Mouse (Mus musculus): ENCODE results near the gene Med24.
A peak's percentile ranks its signal among the peaks of the same experiment; 100 is the strongest.
"Not testable (repeated sequence)": the region's sequence is repeated elsewhere in the genome, so short reads cannot be mapped to it uniquely, and the experiment has no call there.

Med24 gene

DNA sequence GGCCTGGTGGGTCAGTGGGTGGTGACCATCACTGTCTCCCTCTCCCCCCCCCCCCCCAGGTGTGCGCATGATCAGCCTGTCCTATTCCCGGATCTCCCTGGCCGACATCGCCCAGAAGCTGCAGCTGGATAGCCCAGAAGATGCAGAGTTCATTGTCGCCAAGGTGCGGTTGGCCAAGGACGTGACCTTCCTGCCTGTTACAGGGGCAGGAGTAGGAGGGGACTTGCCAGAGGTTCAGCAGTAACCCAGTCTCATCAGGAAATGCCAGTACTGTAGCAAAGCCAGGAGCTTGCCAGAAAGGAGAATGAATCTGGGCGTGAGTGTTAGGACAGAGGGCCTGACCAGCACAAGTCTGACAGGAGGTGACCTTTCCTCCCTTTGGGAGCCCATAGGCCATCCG lies 35.5 kb downstream of the Med24 start:
- DNase-seq (ENCODE audit: low spot score in 2 of 2), result no peak

DNA sequence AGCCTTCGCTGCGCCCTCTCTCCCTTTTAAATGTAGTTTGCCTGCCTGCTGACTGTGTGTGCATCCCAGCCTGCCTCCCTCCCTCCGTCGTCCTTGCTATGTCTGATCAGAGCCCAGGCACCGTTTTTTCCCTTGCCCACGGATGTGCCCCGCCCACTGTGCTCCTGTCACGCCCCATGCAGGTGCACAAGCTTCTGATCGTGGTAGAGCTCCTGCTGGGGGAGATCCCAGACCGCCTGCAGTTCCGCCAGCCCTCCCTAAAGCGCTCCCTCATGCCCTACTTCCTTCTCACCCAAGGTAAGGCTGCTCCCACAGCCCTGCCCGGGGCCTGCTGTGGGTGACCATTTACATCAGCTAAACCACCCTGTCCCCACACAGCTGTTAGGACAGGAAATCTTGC lies 36.0 kb downstream of the Med24 start:
- DNase-seq (ENCODE audit: low spot score in 2 of 2), result no peak

DNA sequence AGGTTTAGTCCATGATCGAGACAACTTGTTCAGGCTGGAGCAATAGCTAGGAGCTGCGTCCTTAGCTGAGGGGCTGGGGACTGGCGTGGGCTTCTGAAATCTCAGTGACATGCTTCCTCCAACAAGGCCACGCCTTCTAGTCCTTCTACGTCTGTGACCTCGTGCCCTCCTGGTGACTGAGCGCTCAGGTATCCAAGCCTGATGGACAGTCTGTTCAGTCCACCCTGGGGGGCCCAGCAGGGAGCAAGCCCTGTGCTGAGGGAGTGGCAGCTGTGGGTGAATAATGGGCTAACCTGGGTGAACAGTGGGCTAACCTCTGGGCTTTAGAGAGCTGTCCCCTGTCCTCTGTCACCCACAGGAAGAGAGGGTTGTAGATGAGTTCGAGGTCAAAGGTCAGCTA lies 41.2 kb downstream of the Med24 start:
- no peak for DNase-seq (ENCODE audit: low spot score in 2 of 2)

DNA sequence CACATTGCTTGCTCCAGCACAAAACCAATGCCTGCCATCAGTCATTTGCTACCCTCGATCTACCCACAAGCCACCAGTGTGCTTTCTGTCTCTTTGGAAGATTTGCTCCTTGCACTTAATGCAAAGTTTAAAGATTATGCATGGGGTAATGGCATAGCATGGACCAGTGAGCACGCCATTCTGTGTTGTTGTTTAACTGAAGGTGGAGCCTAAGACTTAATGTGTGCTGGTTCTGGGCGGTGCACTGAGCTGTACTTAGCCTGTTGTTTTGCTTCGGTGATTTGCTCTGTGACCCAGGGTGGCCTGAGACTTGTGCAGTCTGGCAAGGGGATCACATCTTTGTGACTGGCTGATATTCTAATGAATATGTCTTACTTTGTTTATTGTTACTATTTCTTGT lies 42.3 kb downstream of the Med24 start:
- DNase-seq (ENCODE audit: low spot score in 2 of 2), result no peak

DNA sequence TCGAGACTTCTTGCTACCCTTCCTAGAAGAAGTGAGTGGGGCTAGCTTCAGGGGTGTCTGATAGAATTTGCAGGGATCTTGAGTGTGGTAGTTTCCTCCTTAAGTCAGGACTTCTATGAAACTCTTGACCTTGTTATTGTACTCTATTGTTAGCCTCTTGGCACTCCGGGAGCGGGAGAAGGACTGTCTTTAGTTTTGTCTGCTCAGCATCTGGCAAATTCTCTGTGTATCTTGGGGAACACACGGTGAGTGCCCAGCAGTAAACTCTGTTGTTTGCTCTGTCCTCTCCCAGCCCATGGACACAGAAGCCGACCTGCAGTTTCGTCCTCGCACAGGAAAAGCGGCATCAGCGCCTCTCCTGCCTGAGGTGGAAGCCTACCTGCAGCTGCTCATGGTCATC lies 43.6 kb downstream of the Med24 start:
- DNase-seq (ENCODE audit: low spot score in 2 of 2), result no peak

DNA sequence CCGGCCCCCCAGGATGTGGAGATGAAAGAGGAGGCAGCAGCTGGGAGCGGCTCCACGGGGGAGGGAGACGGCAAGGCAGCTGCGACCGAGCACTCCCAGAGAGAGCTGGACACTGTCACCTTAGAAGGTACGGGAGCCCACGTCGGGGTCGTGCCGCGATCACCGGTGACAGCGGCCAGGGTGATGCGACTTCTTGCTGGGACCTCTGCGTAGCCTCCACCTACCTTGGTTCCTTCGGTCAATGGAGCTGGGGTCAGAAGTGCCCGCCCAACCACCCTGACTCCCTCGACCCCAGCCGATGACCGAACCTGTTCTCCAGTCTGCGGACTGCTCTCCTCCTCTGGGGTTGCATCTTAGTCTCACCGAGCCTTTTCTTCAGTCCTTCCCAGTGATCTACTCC lies 46.4 kb downstream of the Med24 start:
- no peak for DNase-seq (ENCODE audit: low spot score in 2 of 2)

DNA sequence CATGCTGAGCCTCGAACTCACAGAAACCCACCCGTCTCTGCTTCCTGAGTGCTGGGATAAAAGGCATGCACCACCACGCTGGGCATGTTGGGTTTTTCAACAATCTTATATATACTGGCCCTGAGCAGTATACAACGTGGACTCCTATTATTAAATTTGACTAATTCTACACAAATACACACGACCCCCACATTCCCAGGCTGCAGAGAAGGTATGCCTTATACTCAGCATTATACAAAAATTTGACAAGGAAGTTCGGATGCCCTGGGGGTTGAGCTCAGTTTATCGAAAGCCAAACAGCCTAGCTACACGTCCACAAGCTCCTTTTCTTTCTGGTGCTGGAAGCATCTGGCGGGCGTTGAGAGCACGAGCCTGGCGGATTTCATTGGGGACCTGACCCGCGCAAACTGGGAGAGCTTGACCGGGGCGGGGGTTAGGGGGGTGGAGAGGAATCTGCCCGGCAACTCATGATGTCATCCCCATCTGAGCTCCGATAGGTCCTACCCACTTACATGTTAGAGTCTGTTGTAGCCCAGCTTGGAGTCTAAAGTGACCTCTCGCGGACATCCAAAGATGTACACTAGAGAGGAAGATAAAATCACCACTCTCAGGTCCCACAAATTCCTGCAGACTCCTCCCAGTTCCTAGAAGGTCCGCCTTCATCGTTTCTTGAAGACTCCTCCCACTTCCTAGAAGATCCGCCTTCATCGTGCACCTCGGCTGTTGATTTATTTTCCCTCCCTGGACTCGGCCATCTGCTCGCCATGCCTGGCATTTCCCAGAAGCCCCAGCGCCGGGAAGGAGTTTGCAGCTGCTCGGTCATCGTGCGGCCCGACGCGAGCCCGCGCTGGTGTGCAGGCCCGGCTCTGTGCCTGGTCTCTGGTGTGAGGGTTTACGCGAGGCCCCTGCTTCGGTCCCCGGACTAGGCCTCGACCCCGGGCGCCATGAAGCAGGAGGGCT lies 47.2 kb downstream of the Med24 start, which contains the start of gene Psmd3:
Psmd3 (plus strand) TSS at position 769 of the 960 bp plus-strand sequence.
- peak; percentile 95 to 98 for DNase-seq (ENCODE audit: low spot score in 2 of 2)

DNA sequence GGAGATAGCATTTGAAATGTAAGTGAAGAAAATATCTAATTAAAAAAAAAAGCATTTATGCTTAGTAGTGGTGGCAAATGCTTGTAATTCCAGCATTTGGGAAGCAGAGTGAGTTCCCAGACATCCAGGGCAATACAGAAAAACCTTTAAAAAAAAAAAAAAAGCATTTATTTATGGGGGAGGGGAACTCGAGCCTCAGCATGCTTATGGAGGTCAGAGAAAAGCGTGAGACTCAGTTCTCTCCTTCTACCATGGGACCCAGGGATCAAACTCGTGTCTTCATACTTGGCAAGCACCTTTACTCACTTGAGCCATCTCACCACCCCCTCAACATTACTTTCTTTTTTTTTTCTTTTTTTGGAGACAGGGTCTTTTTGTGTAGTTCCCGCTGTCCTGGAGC lies 48.0 kb downstream of the Med24 start:
- DNase-seq (ENCODE audit: low spot score in 2 of 2), result no peak

DNA sequence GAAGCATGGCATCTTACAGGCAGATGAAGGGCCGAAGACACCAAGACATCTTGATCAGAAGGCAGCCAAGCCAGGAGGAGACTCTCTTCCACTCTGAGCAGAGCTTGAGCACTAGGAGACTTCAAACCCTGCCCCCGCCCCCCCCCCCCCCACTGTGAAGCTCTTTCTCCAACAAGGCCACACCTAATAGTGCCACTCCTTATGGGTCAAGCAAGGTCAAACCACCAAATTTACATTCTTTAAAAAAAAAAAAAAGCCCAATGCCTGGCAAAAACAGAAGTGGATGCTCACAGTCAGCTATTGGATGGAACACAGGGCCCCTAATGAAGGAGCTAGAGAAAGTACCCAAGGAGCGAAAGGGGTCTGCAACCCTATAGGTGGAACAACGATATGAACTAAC lies 48.6 kb downstream of the Med24 start:
- not testable (repeated sequence) for DNase-seq (ENCODE audit: low spot score in 2 of 2)

DNA sequence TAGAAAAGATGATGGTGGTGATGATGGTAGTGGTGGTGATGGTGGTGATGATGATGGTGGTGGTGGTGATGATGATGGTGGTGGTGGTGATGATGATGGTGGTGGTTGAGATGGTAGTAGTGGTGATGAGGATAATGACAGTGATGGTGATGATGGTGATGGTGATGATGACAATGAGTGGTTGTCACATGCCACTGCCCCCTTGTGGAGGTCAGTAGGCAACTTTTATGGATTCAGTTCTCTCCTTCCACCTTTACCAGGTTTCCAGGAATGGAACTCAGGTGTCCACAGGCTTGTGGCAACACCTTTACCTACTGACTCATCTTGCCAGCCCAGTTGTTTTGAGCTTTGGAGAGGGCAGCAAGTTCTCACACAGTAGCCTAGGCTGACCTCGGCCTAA lies 49.2 kb downstream of the Med24 start:
- no peak for DNase-seq (ENCODE audit: low spot score in 2 of 2)

DNA sequence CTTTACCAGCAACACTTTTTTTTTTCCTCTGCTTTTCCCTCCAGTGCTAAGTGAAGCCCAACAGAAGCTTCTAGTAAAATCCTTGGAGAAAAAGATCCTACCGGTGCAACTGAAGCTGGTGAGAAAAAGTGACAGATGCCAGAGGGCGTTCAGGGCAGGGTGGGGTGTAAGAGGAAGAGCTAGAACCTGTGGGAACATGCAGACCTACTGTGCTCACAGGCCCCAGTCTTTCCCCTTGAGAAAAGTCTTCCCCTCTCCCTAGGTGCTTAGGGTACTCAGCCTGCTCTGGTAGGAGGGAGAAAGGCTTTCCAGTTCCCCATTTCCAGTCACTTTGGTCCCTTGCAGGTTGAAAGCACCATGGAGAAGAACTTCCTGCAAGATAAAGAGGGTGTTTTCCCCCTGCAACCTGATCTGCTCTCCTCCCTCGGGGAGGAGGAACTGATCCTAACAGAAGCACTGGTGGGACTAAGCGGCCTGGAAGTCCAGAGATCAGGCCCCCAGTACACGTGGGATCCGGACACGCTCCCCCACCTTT lies 53.3 kb downstream of the Med24 start:
- no peak for DNase-seq (ENCODE audit: low spot score in 2 of 2)

DNA sequence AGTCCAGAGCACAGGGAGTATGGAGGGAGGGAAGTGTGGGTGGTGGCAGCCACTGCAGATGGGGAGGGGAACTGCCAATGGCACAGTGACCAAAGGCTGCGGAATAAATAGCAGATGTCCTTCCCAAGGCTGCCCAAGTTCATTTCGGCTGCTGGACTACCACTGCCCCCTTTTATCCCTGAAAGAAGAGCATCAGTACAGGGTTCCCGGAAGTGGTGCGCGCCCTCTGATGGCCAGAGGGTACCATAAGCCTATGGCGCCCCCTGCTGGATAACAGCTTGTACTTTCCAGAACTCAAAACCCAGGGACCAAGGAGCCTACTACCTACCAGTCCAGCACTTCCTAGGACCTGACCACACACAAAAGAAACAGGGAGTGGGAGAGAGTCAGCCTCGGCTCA lies 56.1 kb downstream of the Med24 start:
- peak; percentile 27 to 43 for DNase-seq (ENCODE audit: low spot score in 2 of 2)

DNA sequence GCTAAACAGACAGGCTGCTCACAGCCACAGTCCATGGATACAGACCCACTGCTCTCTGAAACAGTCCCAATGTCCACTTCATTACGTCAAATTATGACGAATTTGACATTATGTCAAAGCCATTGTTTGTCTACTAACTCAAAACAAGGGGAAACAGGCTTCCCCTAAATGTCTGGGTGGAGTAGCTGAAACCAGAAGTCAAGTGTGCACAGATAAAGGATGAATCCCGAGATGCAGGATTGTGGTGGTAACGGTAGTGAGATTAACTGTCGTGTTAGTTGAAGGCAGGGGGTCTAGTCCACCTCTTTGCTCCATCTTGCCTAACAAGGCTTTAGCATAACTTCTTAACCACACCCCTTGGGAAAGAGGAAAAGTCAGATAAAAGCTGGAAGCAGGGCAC lies 56.8 kb downstream of the Med24 start:
- DNase-seq (ENCODE audit: low spot score in 2 of 2), result no peak

DNA sequence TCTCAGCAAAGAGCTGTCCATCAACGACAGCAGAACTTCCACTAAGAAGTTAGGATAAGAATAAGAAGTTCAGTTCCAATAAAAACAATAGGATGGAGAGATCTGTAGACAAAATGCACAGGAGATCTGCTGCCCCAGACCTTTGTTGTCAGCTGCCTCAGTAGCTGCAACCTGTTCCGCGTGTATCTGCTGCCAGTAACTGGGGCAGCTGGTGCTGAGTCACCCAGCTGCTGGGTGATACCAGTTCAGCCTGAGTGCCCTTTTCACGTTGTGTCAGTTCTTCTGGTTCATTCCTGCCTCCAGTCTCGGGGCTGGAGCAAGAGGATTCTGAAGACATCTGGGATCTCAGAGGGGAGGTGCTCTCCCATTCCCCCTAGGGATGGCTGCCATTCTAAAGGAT lies 57.4 kb downstream of the Med24 start:
- no peak for DNase-seq (ENCODE audit: low spot score in 2 of 2)

DNA sequence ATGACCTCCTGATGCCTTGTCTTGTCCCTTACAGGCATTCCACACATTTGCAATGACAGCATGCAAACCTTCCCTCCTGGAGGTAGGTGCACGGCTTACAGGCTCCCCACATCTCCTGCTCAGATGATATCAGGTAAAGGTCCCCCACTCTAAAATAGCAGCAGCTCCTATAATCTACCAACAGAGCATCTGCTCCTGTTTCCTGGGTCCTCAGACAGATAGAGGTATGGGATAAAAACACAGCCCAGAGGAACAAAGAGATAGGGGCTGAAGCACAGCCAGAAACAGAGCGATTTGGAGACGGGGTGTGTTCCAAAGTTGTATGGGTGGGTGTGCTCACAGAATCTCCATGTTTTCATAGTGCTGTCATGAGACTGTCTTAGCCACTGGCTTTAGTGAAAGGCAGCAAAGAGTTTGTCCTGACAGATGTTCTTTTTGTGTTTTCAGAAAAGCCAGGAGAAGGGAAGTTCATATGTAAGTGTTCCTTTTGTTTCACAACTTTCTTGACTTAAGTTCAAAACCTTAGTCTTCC lies 57.9 kb downstream of the Med24 start:
- no peak for DNase-seq (ENCODE audit: low spot score in 2 of 2)

DNA sequence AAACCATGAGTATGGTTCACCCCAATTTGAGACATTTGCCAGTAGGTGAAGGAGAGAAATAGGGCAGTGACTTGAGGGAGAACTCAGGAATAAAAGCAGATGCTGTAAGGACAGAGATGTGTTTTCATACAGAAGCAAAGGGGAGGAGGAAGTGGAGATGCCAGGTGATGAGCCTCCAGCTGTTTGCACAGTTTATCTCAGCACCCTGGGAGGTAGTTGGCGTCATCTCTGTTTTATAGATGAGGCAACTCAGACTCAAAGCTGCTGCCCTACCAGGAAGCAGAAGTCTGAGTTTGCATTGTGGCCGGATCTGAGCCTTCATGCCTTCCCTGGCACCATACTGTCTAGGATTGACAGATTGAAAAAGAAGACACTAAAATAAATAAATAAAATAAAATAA lies 60.3 kb downstream of the Med24 start:
- DNase-seq (ENCODE audit: low spot score in 2 of 2), result no peak

DNA sequence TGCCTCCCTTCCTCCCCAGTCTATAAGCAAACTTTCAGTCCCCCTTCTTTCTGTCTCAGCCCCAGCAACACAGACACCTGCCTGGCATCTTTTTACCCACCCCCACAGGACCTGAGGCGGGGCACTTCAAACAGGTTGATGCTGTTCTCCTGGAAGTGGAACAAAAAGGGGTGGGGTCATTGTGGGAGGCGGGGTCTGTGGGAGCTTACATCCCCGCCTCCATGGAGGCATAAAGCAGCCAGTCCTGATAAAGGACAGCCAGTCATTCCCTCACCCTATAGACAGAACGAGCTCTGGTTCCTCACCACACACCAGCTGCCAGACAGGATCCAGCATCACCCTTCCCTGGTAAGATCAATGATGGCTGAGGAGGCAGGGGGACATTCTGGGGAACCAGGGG lies 65.1 kb downstream of the Med24 start, which contains the start of gene Gsdma:
Gsdma (plus strand) TSS at position 261 of the 400 bp plus-strand sequence.
- no peak for DNase-seq (ENCODE audit: low spot score in 2 of 2)

DNA sequence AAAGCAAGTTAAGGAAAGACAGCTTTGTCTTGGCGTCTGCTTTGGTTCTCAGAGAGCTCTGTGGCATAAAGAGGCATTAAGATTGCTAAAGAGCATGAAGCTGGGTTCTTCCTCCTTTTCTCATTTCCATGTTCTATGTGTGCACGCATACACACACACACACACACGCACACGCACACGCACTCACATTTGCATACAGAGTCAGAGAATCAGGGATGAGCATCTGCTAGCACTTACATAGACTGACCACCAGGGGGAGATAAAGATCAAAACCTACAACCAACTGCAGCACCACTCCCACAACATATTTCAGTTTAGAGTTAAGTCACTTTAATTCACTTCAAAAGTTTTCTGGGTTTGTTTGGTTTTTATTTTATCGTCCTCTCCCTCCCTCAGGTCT lies 68.7 kb downstream of the Med24 start:
- peak; percentile 29 to 41 for DNase-seq (ENCODE audit: low spot score in 2 of 2)

DNA sequence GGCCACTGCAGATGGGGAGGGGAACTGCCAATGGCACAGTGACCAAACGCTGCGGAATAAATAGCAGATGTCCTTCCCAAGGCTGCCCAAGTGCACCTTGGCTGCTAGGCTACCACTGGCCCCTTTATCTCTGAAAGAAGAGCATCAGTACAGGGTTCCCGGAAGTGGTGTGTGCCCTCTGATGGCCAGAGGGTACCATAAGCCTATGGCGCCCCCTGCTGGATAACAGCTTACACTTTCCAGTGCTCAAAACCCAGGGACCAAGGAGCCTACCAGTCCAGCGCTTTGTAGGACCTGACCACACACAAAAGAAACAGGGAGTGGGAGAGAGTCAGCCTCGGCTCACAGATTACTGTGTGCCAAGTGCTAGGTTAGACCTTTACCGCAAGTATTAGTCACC lies 74.2 kb downstream of the Med24 start:
- peak in 1 of 2 experiments; percentile 23 for DNase-seq (ENCODE audit: low spot score in 2 of 2)
